Comparison of ENCODE assay signal across 22 mouse cellular contexts in the genomic region with DNA sequence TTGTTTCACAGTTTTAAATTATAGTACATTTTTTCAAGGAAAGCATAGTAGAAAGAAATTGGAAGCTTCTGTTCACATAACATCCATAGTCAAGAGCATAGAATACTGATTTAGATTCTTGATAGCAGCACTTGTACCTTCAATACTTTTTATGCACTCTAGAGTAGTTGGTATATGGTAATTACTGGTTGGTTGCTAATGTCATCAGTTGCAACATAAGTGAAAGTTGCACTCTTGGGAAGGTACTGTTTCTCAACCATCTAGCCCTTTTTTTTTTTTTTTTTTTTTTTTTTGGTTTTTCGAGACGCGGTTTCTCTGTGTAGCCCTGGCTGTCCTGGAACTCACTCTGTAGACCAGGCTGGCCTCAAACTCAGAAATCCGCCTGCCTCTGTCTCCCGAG.
"Had no signal": no experiment of that assay in that cellular context is flagged by ENCODE, and none has a peak within 500 bp of the region (broad histone marks: within the 10 kb centered on the region; RNA-seq: fewer than 3 reads in every experiment).

No protein-coding gene starts in this region.

- H3K36me3 ChIP-seq: liver, embryonic 15.5 days; lung, embryonic 15.5 days; midbrain, embryonic 13.5 days; neural tube, embryonic 13.5 days; neural tube, embryonic 15.5 days had no signal

- DNase-seq: liver, postnatal 0 days; lung, adult 2 months; lung, postnatal 14 days; lung, postnatal 36 days; retina, postnatal 1 day; right cerebral cortex, adult 18-20 months; right cerebral cortex, postnatal 25 days; right cerebral cortex, postnatal 4 days; spleen, adult 18-20 months; thymus, adult 18-20 months; thymus, postnatal 25 days had no signal

- H3K9me3 ChIP-seq: liver, embryonic 15.5 days; lung, embryonic 15.5 days; megakaryocyte, embryonic 14.5 days; midbrain, embryonic 13.5 days; neural tube, embryonic 13.5 days; neural tube, embryonic 15.5 days had no signal

- H3K27ac ChIP-seq: liver, embryonic 15.5 days; lung, embryonic 15.5 days; macrophage; midbrain, embryonic 13.5 days; neural tube, embryonic 13.5 days; neural tube, embryonic 15.5 days had no signal

- H3K4me1 ChIP-seq: liver, embryonic 15.5 days; lung, embryonic 15.5 days; midbrain, embryonic 13.5 days; neural tube, embryonic 13.5 days; neural tube, embryonic 15.5 days had no signal

- H3K4me2 ChIP-seq: liver, embryonic 15.5 days; lung, embryonic 15.5 days; midbrain, embryonic 11.5 days; midbrain, embryonic 13.5 days; neural tube, embryonic 13.5 days; neural tube, embryonic 15.5 days had no signal

- H3K4me3 ChIP-seq: liver, embryonic 15.5 days; lung, embryonic 15.5 days; megakaryocyte, embryonic 14.5 days; midbrain, embryonic 13.5 days; myocyte; neural tube, embryonic 13.5 days; neural tube, embryonic 15.5 days had no signal

- H3K27me3 ChIP-seq: liver, embryonic 15.5 days; lung, embryonic 15.5 days; megakaryocyte, embryonic 14.5 days; midbrain, embryonic 13.5 days; neural tube, embryonic 13.5 days; neural tube, embryonic 15.5 days had no signal

- ATAC-seq: liver, postnatal 0 days; lung, postnatal 0 days; midbrain, embryonic 13.5 days; midbrain, embryonic 16.5 days had no signal

- H3K9ac ChIP-seq: liver, embryonic 15.5 days; liver, postnatal 0 days; lung, embryonic 15.5 days; midbrain, embryonic 13.5 days; neural tube, embryonic 13.5 days; neural tube, embryonic 15.5 days had no signal
